In genomic region chr4:105206995-105207394, GRCm38 (mm10) we compare ENCODE assay signal across 9 mouse cellular contexts. TPM values are rescaled to one million over a fixed set of nuclear protein-coding genes. Genes with fewer than 3 reads are reported as not detected.
DNase-seq lines count a peak whose midpoint lies in the region; ATAC-seq and TF ChIP-seq lines count a peak whose summit lies in the region.
"Had no signal": no experiment of that assay in that cellular context is flagged by ENCODE, and none has a peak within 500 bp of the region (broad histone marks: within the 10 kb centered on the region; RNA-seq: fewer than 3 reads in every experiment).

No protein-coding gene starts in this region.

- ATAC-seq in kidney, embryonic 14.5 days (ENCODE audit: low FRiP score, low TSS enrichment) = no peak
- ATAC-seq in embryonic facial prominence, embryonic 14.5 days (ENCODE audit: low read depth) = no peak
- peak; percentile 59 for ATAC-seq in liver, postnatal 0 days

- H3K9me3 ChIP-seq in kidney, embryonic 14.5 days (ENCODE audit: control insufficient read depth, low read length) = no peaks in the 10 kb centered on the region
- no peaks in the 10 kb centered on the region for H3K9me3 ChIP-seq in embryonic facial prominence, embryonic 14.5 days (ENCODE audit: control insufficient read depth, low read length)
- no peaks in the 10 kb centered on the region for H3K9me3 ChIP-seq in liver, postnatal 0 days (ENCODE audit: low read length)

- H3K9ac ChIP-seq in kidney, embryonic 14.5 days (ENCODE audit: low read depth, low read length) = no peak overlapping the region
- H3K9ac ChIP-seq in embryonic facial prominence, embryonic 14.5 days (ENCODE audit: low read depth, low read length) = no peak overlapping the region
- no peak overlapping the region for H3K9ac ChIP-seq in liver, postnatal 0 days (replicated peaks)

- DNase-seq in kidney, adult 2 months = peak; percentile 28
- DNase-seq in ZHBTc4 (ENCODE audit: low read depth, low spot score) = peak; percentile 43
- no peak for DNase-seq in embryonic facial prominence, embryonic 14.5 days (ENCODE audit: low spot score)
- DNase-seq in liver, postnatal 0 days = no peak
- no peak for DNase-seq in gastrocnemius, postnatal 10 days
- no peak for DNase-seq in gastrocnemius, postnatal 25 days
- DNase-seq in spleen, postnatal 10 days (ENCODE audit: low spot score in 2 of 2) = no peak

- TF ChIP-seq POLR2A in kidney, adult 2 months (IDR thresholded peaks at IDR 0.05; ENCODE audit: low read depth, low read length) = no peak

- TF ChIP-seq CTCF in kidney, adult 2 months (conservative IDR thresholded peaks at IDR 0.05; ENCODE audit: insufficient read depth, insufficient read length, low read depth, low read length) = no peak
- TF ChIP-seq CTCF in liver, postnatal 0 days (IDR thresholded peaks at IDR 0.05; ENCODE audit: low read depth) = no peak

- H3K4me2 ChIP-seq in kidney, embryonic 14.5 days (replicated peaks; ENCODE audit: low read depth, low read length) = no peak overlapping the region
- H3K4me2 ChIP-seq in embryonic facial prominence, embryonic 14.5 days (ENCODE audit: low read depth, low read length) = no peak overlapping the region
- H3K4me2 ChIP-seq in liver, postnatal 0 days (ENCODE audit: low read depth, low read length) = no peak overlapping the region

- H3K4me3 ChIP-seq in kidney, adult 2 months (ENCODE audit: insufficient read depth, low read depth, low read length) = no peak overlapping the region
- H3K4me3 ChIP-seq in kidney, embryonic 14.5 days (ENCODE audit: low read length) = no peak overlapping the region
- no peak overlapping the region for H3K4me3 ChIP-seq in embryonic facial prominence, embryonic 14.5 days (ENCODE audit: low read depth, low read length)
- no peak overlapping the region for H3K4me3 ChIP-seq in liver, postnatal 0 days (ENCODE audit: low read depth, low read length)

- 0 out of 2 replicates have a peak overlapping the region, but pooled peaks have one; percentile 8 for H3K27ac ChIP-seq in kidney, adult 2 months (ENCODE audit: insufficient read depth, low read depth, low read length)
- H3K27ac ChIP-seq in kidney, embryonic 14.5 days (ENCODE audit: low read depth, low read length) = no peak overlapping the region
- H3K27ac ChIP-seq in embryonic facial prominence, embryonic 14.5 days (replicated peaks; ENCODE audit: low read depth, low read length) = peak overlapping the region; percentile 34; the same call in 1 of the 2 replicates
- H3K27ac ChIP-seq in liver, postnatal 0 days (ENCODE audit: low read depth) = no peak overlapping the region

- H3K4me1 ChIP-seq in kidney, adult 2 months (ENCODE audit: control insufficient read depth, insufficient read depth, low read length) = peaks cover 24% of the 10 kb centered on the region
- peaks cover 33% of the 10 kb centered on the region for H3K4me1 ChIP-seq in kidney, embryonic 14.5 days (ENCODE audit: control insufficient read depth, insufficient read depth, low read length)
- peaks cover 46% of the 10 kb centered on the region for H3K4me1 ChIP-seq in embryonic facial prominence, embryonic 14.5 days (ENCODE audit: control insufficient read depth, insufficient read depth, low read length)
- peaks cover 18% of the 10 kb centered on the region for H3K4me1 ChIP-seq in liver, postnatal 0 days (ENCODE audit: insufficient read depth)

- H3K36me3 ChIP-seq in kidney, adult 2 months (ENCODE audit: control insufficient read depth, insufficient read depth, low read length) = no peaks in the 10 kb centered on the region; the same call in 1 of the 2 replicates
- peaks cover 24% of the 10 kb centered on the region for H3K36me3 ChIP-seq in kidney, embryonic 14.5 days (ENCODE audit: control insufficient read depth, insufficient read depth, low read length)
- peaks cover 53% of the 10 kb centered on the region for H3K36me3 ChIP-seq in embryonic facial prominence, embryonic 14.5 days (ENCODE audit: control insufficient read depth, insufficient read depth, low read length)
- peaks cover 26% of the 10 kb centered on the region for H3K36me3 ChIP-seq in liver, postnatal 0 days (replicated peaks; ENCODE audit: insufficient read depth, low read length)

- H3K27me3 ChIP-seq in kidney, adult 2 months (replicated peaks; ENCODE audit: control insufficient read depth, insufficient read depth, low read length) = no peaks in the 10 kb centered on the region
- no peaks in the 10 kb centered on the region for H3K27me3 ChIP-seq in kidney, embryonic 14.5 days (ENCODE audit: control insufficient read depth, insufficient read depth, low read length)
- no peaks in the 10 kb centered on the region for H3K27me3 ChIP-seq in embryonic facial prominence, embryonic 14.5 days (replicated peaks; ENCODE audit: control insufficient read depth, insufficient read depth, low read length)
- no peaks in the 10 kb centered on the region for H3K27me3 ChIP-seq in liver, postnatal 0 days (ENCODE audit: insufficient read depth, low read length)

- WGBS in kidney, adult 2 months = 52% methylated on average over 8 of the region's 8 CpGs
- WGBS in kidney, embryonic 14.5 days = 37% methylated on average over 8 of the region's 8 CpGs
- 34% methylated on average over 8 of the region's 8 CpGs for WGBS in embryonic facial prominence, embryonic 14.5 days
- 30% methylated on average over 8 of the region's 8 CpGs for WGBS in liver, postnatal 0 days (ENCODE audit: insufficient replicate concordance)

- no peak for TF ChIP-seq EP300 in liver, postnatal 0 days (IDR thresholded peaks at IDR 0.05; ENCODE audit: low read depth)

RNA-seq across cellular contexts. Expression of gene Plpp3, which starts 49.8 kb away (rescaled TPM):
- 77.7 and 78.0 TPM in 2 replicates for polyA plus RNA-seq in kidney, adult 2 months (2012; rRNA removed)
- polyA plus RNA-seq in kidney, embryonic 14.5 days (2014; fragmentation: Nextera tagmentation; extraction: Ambion mirVana) = 41.6 and 53.0 TPM in 2 replicates
- 107 and 123 TPM in 2 replicates for polyA plus RNA-seq in embryonic facial prominence, embryonic 14.5 days (2014; fragmentation: Nextera tagmentation; extraction: Ambion mirVana)
- 50.3 and 62.4 TPM in 2 replicates for polyA plus RNA-seq in liver, postnatal 0 days (2015; fragmentation: Nextera tagmentation; extraction: Ambion mirVana)
- 10 to 100 TPM; 79.6 to 82.6 TPM for total RNA-seq in gastrocnemius, postnatal 10 days (2021)
- 10 to 100 TPM; 43.7 to 50.2 TPM for total RNA-seq in gastrocnemius, postnatal 25 days (2021)
- total RNA-seq: MEL had no signal

Comparison
In these comparisons a context has a peak if more than half of its experiments do, and no peak if none do; other contexts are left out.
1. H3K27ac ChIP-seq: peak in kidney, adult 2 months (single experiment) and embryonic facial prominence, embryonic 14.5 days (single experiment); none in kidney, embryonic 14.5 days (single experiment) and liver, postnatal 0 days (single experiment).
2. DNase-seq: peak in kidney, adult 2 months (single experiment) and ZHBTc4 (single experiment); none in embryonic facial prominence, embryonic 14.5 days (single experiment), liver, postnatal 0 days (single experiment), gastrocnemius, postnatal 10 days (single experiment), gastrocnemius, postnatal 25 days (single experiment) and spleen, postnatal 10 days (0 of 2).